Mouse (Mus musculus) E14TG2a.4 (cell line): Measurements from ENCODE around the gene Fbxl21.

Experiments used
- CTCF ChIP-seq: conservative IDR thresholded peaks from 2 replicates; pipeline ENCODE4 v1.5.1; 2014; ENCODE audit warnings: low read length
- POU5F1 ChIP-seq: IDR thresholded peaks from 2 replicates; pipeline ENCODE4 v1.6.1; 2014; ENCODE audit warnings: low read length, borderline replicate concordance

DNA sequence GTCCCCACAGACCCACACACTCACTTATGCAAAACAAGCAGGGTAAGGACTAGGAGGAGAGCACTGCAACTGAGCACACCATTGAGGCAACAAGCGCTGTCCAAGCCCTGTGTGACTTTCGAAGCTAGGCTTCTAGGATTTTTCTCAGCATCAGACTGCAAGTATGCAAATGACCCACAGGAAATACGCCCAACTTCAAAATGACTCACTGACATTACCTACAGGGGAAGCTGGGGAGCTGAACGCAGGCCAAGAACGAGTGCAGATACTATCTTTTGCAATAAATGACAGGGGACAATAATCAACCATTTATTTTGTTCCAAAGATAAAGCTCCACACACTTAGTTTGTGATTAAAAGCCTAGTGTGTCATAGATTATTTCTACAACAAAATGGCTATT, 34.3 kb upstream of the Fbxl21 start:
- TF ChIP-seq CTCF (no peak), POU5F1 (no peak)
